Mouse (Mus musculus) liver, postnatal 0 days (tissue): ENCODE results near the gene D930007J09Rik.

ENCODE experiments used
- CTCF ChIP-seq: sonication (generic); IDR thresholded peaks from 2 replicates; pipeline ENCODE4 v1.5.1; 2016; ENCODE audit warnings: antibody characterized with exemption, low read depth
- EP300 ChIP-seq: IDR thresholded peaks from 2 replicates; pipeline ENCODE4 v1.6.1; 2016; ENCODE audit warnings: antibody characterized with exemption, low read depth, mild to moderate bottlenecking

- TF ChIP-seq EP300 (no peak), CTCF (no peak)
Measured at GRCm38 (mm10) chr13:32839314-32839713, 36.7 kb upstream of the D930007J09Rik start.
